Mouse (Mus musculus): ENCODE measurements around the gene E2f6. TPM values are rescaled to one million over a fixed set of nuclear protein-coding genes. Genes with fewer than 3 reads are reported as not detected.

E2f6 gene
- total and polyA plus RNA-seq, 3 experiments, result 8.0 to 37.1 (median 27.8) TPM

- no peak for TF ChIP-seq POLR2AphosphoS5 (IDR thresholded peaks at IDR 0.05; ENCODE audit: insufficient replicate concordance, low read depth, low read length)
- TF ChIP-seq GATA2 (IDR thresholded peaks at IDR 0.05; ENCODE audit: borderline replicate concordance, low read depth, low read length), result no peak
- no peak for TF ChIP-seq TAL1 (conservative IDR thresholded peaks at IDR 0.05; ENCODE audit: low read depth, low read length)
- TF ChIP-seq GATA1 (IDR thresholded peaks at IDR 0.05; ENCODE audit: borderline replicate concordance, low read length), result no peak
- no peak for TF ChIP-seq CTCF (IDR thresholded peaks at IDR 0.05; ENCODE audit: low read depth, low read length)
- Histone ChIP-seq H3K36me3 (replicated peaks) (no peaks in the 10 kb centered on the region), H3K4me1 (ENCODE audit: insufficient read depth, low read depth, low read length) (no peaks in the 10 kb centered on the region), H3K27me3 (ENCODE audit: insufficient read depth, low read length) (peaks cover 5% of the 10 kb centered on the region), H3K9me3 (replicated peaks) (no peaks in the 10 kb centered on the region), H3K4me3 (ENCODE audit: low read depth, low read length) (no peak overlapping the region)
- DNase-seq (ENCODE audit: low spot score) (no peak), ATAC-seq (ENCODE audit: extremely low read depth, insufficient number of reproducible peaks, low FRiP score, poor library complexity, severe bottlenecking) (no peak)
Measured at GRCm38 (mm10) chr12:16793371-16793770, 17.4 kb upstream of the E2f6 start.

- no peaks in the 10 kb centered on the region for H3K36me3 ChIP-seq (replicated peaks)
- no peak for ATAC-seq (ENCODE audit: extremely low read depth, insufficient number of reproducible peaks, low FRiP score, poor library complexity, severe bottlenecking)
Measured at GRCm38 (mm10) chr12:16795781-16796180, 15.0 kb upstream of the E2f6 start.

GRCm38 (mm10) chr12:16798894-16799293 is 11.9 kb upstream of the E2f6 start:
- no peak for DNase-seq (ENCODE audit: low spot score)
- Histone ChIP-seq H3K36me3 (replicated peaks) (no peaks in the 10 kb centered on the region), H3K27me3 (ENCODE audit: insufficient read depth, low read length) (peaks cover 10% of the 10 kb centered on the region), H3K9me3 (replicated peaks) (no peaks in the 10 kb centered on the region), H3K4me1 (ENCODE audit: insufficient read depth, low read depth, low read length) (no peaks in the 10 kb centered on the region), H3K4me3 (ENCODE audit: low read depth, low read length) (no peak overlapping the region)
- ATAC-seq (ENCODE audit: extremely low read depth, insufficient number of reproducible peaks, low FRiP score, poor library complexity, severe bottlenecking), result no peak
- no peak for TF ChIP-seq GATA2 (IDR thresholded peaks at IDR 0.05; ENCODE audit: borderline replicate concordance, low read depth, low read length)
- TF ChIP-seq POLR2AphosphoS5 (IDR thresholded peaks at IDR 0.05; ENCODE audit: insufficient replicate concordance, low read depth, low read length), result no peak
- TF ChIP-seq GATA1 (IDR thresholded peaks at IDR 0.05; ENCODE audit: borderline replicate concordance, low read length), result no peak
- no peak for TF ChIP-seq CTCF (IDR thresholded peaks at IDR 0.05; ENCODE audit: low read depth, low read length)
- no peak for TF ChIP-seq TAL1 (conservative IDR thresholded peaks at IDR 0.05; ENCODE audit: low read depth, low read length)

More at GRCm38 (mm10) chr12:16795781-16796180, 15.0 kb upstream of the E2f6 start:
- DNase-seq (ENCODE audit: low spot score), result no peak
- no peak for TF ChIP-seq POLR2AphosphoS5 (IDR thresholded peaks at IDR 0.05; ENCODE audit: insufficient replicate concordance, low read depth, low read length)
- TF ChIP-seq GATA2 (IDR thresholded peaks at IDR 0.05; ENCODE audit: borderline replicate concordance, low read depth, low read length), result no peak
- no peak overlapping the region for H3K4me3 ChIP-seq (ENCODE audit: low read depth, low read length)
- no peaks in the 10 kb centered on the region for H3K4me1 ChIP-seq (ENCODE audit: insufficient read depth, low read depth, low read length)
- H3K9me3 ChIP-seq (replicated peaks), result no peaks in the 10 kb centered on the region
- H3K27me3 ChIP-seq (ENCODE audit: insufficient read depth, low read length), result peaks cover 7% of the 10 kb centered on the region

- Histone ChIP-seq H3K27me3 (ENCODE audit: insufficient read depth, low read length) (peaks cover 10% of the 10 kb centered on the region), H3K36me3 (replicated peaks) (no peaks in the 10 kb centered on the region), H3K4me3 (ENCODE audit: low read depth, low read length) (no peak overlapping the region), H3K9me3 (replicated peaks) (no peaks in the 10 kb centered on the region), H3K4me1 (ENCODE audit: insufficient read depth, low read depth, low read length) (no peaks in the 10 kb centered on the region)
- ATAC-seq (ENCODE audit: extremely low read depth, insufficient number of reproducible peaks, low FRiP score, poor library complexity, severe bottlenecking), result no peak
- no peak for DNase-seq (ENCODE audit: low spot score)
- TF ChIP-seq GATA2 (IDR thresholded peaks at IDR 0.05; ENCODE audit: borderline replicate concordance, low read depth, low read length), result no peak
- TF ChIP-seq CTCF (IDR thresholded peaks at IDR 0.05; ENCODE audit: low read depth, low read length), result no peak
- no peak for TF ChIP-seq TAL1 (conservative IDR thresholded peaks at IDR 0.05; ENCODE audit: low read depth, low read length)
- no peak for TF ChIP-seq POLR2AphosphoS5 (IDR thresholded peaks at IDR 0.05; ENCODE audit: insufficient replicate concordance, low read depth, low read length)
- TF ChIP-seq GATA1 (IDR thresholded peaks at IDR 0.05; ENCODE audit: borderline replicate concordance, low read length), result no peak
Measured at GRCm38 (mm10) chr12:16799928-16800258, 10.9 kb upstream of the E2f6 start.

GRCm38 (mm10) chr12:16800259-16800958 is 10.4 kb upstream of the E2f6 start, which contains the start of gene Greb1:
Gene Greb1, minus strand, starts transcription at chr12:16800886.
- ATAC-seq (ENCODE audit: extremely low read depth, insufficient number of reproducible peaks, low FRiP score, poor library complexity, severe bottlenecking), result no peak
- TF ChIP-seq GATA2 (IDR thresholded peaks at IDR 0.05; ENCODE audit: borderline replicate concordance, low read depth, low read length) (no peak), POLR2AphosphoS5 (IDR thresholded peaks at IDR 0.05; ENCODE audit: insufficient replicate concordance, low read depth, low read length) (no peak), CTCF (IDR thresholded peaks at IDR 0.05; ENCODE audit: low read depth, low read length) (no peak), TAL1 (conservative IDR thresholded peaks at IDR 0.05; ENCODE audit: low read depth, low read length) (no peak), GATA1 (IDR thresholded peaks at IDR 0.05; ENCODE audit: borderline replicate concordance, low read length) (no peak)
- no peak for DNase-seq (ENCODE audit: low spot score)
- peaks cover 10% of the 10 kb centered on the region for H3K27me3 ChIP-seq (ENCODE audit: insufficient read depth, low read length)
- no peaks in the 10 kb centered on the region for H3K9me3 ChIP-seq (replicated peaks)
- H3K36me3 ChIP-seq (replicated peaks), result no peaks in the 10 kb centered on the region
- H3K4me3 ChIP-seq (ENCODE audit: low read depth, low read length), result no peak within 1 kb of the TSS
- H3K4me1 ChIP-seq (ENCODE audit: insufficient read depth, low read depth, low read length), result no peaks in the 10 kb centered on the region

GRCm38 (mm10) chr12:16800959-16801315 is 9.8 kb upstream of the E2f6 start:
- TF ChIP-seq GATA2 (IDR thresholded peaks at IDR 0.05; ENCODE audit: borderline replicate concordance, low read depth, low read length) (no peak), TAL1 (conservative IDR thresholded peaks at IDR 0.05; ENCODE audit: low read depth, low read length) (no peak), CTCF (IDR thresholded peaks at IDR 0.05; ENCODE audit: low read depth, low read length) (no peak), GATA1 (IDR thresholded peaks at IDR 0.05; ENCODE audit: borderline replicate concordance, low read length) (no peak), POLR2AphosphoS5 (IDR thresholded peaks at IDR 0.05; ENCODE audit: insufficient replicate concordance, low read depth, low read length) (no peak)
- Histone ChIP-seq H3K36me3 (replicated peaks) (no peaks in the 10 kb centered on the region), H3K9me3 (replicated peaks) (no peaks in the 10 kb centered on the region), H3K4me3 (ENCODE audit: low read depth, low read length) (no peak overlapping the region), H3K27me3 (ENCODE audit: insufficient read depth, low read length) (peaks cover 10% of the 10 kb centered on the region), H3K4me1 (ENCODE audit: insufficient read depth, low read depth, low read length) (no peaks in the 10 kb centered on the region)
- DNase-seq (ENCODE audit: low spot score), result no peak
- ATAC-seq (ENCODE audit: extremely low read depth, insufficient number of reproducible peaks, low FRiP score, poor library complexity, severe bottlenecking), result no peak

Data from G1E (cell line).